Mouse (Mus musculus) liver, embryonic 11.5 days (tissue): ENCODE data around the gene Lhpp. TPM values are rescaled to one million over a fixed set of nuclear protein-coding genes. Genes with fewer than 3 reads are reported as not detected.
A peak's percentile ranks its signal among the peaks of the same experiment; 100 is the strongest.

Experiments used
- ATAC-seq: fragments of 200-750 bp; cut with Nextera tagmentation; replicated peaks from 2 replicates; pipeline ENCODE4 v1.8.0; 2017; ENCODE audit warnings: moderate number of reproducible peaks, mild to moderate bottlenecking, moderate TSS enrichment, moderate library complexity; ENCODE audit not compliant: low FRiP score
- DNase-seq: peaks from one replicate; pipeline ENCODE4 v3.0.0-alpha.2; 2017; ENCODE audit warnings: low spot score
- H3K27ac ChIP-seq: fragments of 300-500 bp; sonication (generic); 2 replicates; pipeline ENCODE4 v1.5.1; 2014; ENCODE audit warnings: mild to moderate bottlenecking, low read depth, low read length, control low read depth
- H3K27me3 ChIP-seq: fragments of 300-500 bp; sonication (generic); replicated peaks from 2 replicates; pipeline ENCODE4 v1.6.1; 2014; ENCODE audit warnings: low read length, mixed read lengths; ENCODE audit not compliant: control insufficient read depth, insufficient read depth
- H3K36me3 ChIP-seq: fragments of 300-500 bp; sonication (generic); 2 replicates; pipeline ENCODE4 v1.6.1; 2014; ENCODE audit warnings: mild to moderate bottlenecking, low read length, moderate library complexity, mixed read lengths; ENCODE audit not compliant: control insufficient read depth, insufficient read depth
- H3K4me1 ChIP-seq: fragments of 300-500 bp; sonication (generic); replicated peaks from 2 replicates; pipeline ENCODE4 v1.6.1; 2014; ENCODE audit warnings: low read length, mixed read lengths; ENCODE audit not compliant: control insufficient read depth, insufficient read depth
- H3K4me2 ChIP-seq: fragments of 300-500 bp; sonication (generic); 2 replicates; pipeline ENCODE4 v1.6.1; 2014; ENCODE audit warnings: mild to moderate bottlenecking, control low read depth, moderate library complexity
- H3K4me3 ChIP-seq: fragments of 300-500 bp; sonication (generic); 2 replicates; pipeline ENCODE4 v1.5.1; 2014; ENCODE audit warnings: low read depth, low read length, control low read depth
- H3K9ac ChIP-seq: fragments of 300-500 bp; sonication (generic); 2 replicates; pipeline ENCODE4 v1.6.1; 2014; ENCODE audit warnings: low read depth, low read length, control low read depth
- H3K9me3 ChIP-seq: fragments of 300-500 bp; sonication (generic); 2 replicates; pipeline ENCODE4 v1.6.1; 2016; ENCODE audit warnings: low read length, inconsistent platforms, mixed read lengths; ENCODE audit not compliant: control insufficient read depth
- WGBS: fragments of 180-500 bp; shearing (Covaris S2); extraction: QIAGEN DNeasy Blood & Tissue Kit; methylation state at CpG from one replicate; pipeline ENCODE4 v1.1.7; 2014; 5-methylcytosine and 5-hydroxymethylcytosine counted together
- polyA plus RNA-seq: library from polyadenylated mRNA; unstranded; fragments of >200 nt; fragmentation: Nextera tagmentation; extraction: Ambion mirVana; gene quantifications from 2 replicates; pipeline ENCODE4 v1.2.1, GENCODE M21; 2014

Lhpp gene
- polyA plus RNA-seq, 1 experiment from 2014 or later = 15.8 TPM

- H3K27me3 ChIP-seq = no peaks in the 10 kb centered on the region; the same call in 1 of the 2 replicates
- peak overlapping the region; percentile 93 for H3K27ac ChIP-seq
- peaks cover 17% of the 10 kb centered on the region for H3K4me1 ChIP-seq
- H3K9me3 ChIP-seq = no peaks in the 10 kb centered on the region
- H3K4me3 ChIP-seq = peak overlapping the region; percentile 77
- DNase-seq (no peak), ATAC-seq (peak; percentile 86)
- peak overlapping the region; percentile 83 for H3K9ac ChIP-seq
- peak overlapping the region; percentile 60 for H3K4me2 ChIP-seq
- no peaks in the 10 kb centered on the region for H3K36me3 ChIP-seq
- under 1% methylated on average over 13 of the region's 13 CpGs for WGBS
Observed at GRCm38 (mm10) chr7:132575623-132576022, 34.8 kb upstream of the Lhpp start.

- H3K27me3 ChIP-seq = no peaks in the 10 kb centered on the region; the same call in 1 of the 2 replicates
- DNase-seq (peak; percentile 91), ATAC-seq (peak; percentile 95)
- H3K9me3 ChIP-seq = no peaks in the 10 kb centered on the region
- H3K36me3 ChIP-seq = no peaks in the 10 kb centered on the region
- under 1% methylated on average over 49 of the region's 49 CpGs for WGBS
- H3K9ac ChIP-seq = peak within 1 kb of the TSS; percentile 83
- peak within 1 kb of the TSS; percentile 60 for H3K4me2 ChIP-seq
- H3K4me1 ChIP-seq = peaks cover 16% of the 10 kb centered on the region
- peak within 1 kb of the TSS; percentile 93 for H3K27ac ChIP-seq
- peak within 1 kb of the TSS; percentile 77 for H3K4me3 ChIP-seq
Observed at GRCm38 (mm10) chr7:132576116-132576650, 34.3 kb upstream of the Lhpp start, which contains the start of gene Oat. Gene Oat, minus strand, starts transcription at chr7:132576398.

- H3K4me3 ChIP-seq = no peak overlapping the region; the same call in 1 of the 2 replicates
- WGBS = 44% methylated on average over 4 of the region's 4 CpGs
- peaks cover 10% of the 10 kb centered on the region for H3K4me1 ChIP-seq
- peak overlapping the region; percentile 83; the same call in 1 of the 2 replicates for H3K9ac ChIP-seq
- no peaks in the 10 kb centered on the region; the same call in 1 of the 2 replicates for H3K27me3 ChIP-seq
- H3K36me3 ChIP-seq = no peaks in the 10 kb centered on the region
- DNase-seq (no peak), ATAC-seq (no peak)
- peak overlapping the region; percentile 60 for H3K4me2 ChIP-seq
- no peaks in the 10 kb centered on the region for H3K9me3 ChIP-seq
- H3K27ac ChIP-seq = no peak overlapping the region
Observed at GRCm38 (mm10) chr7:132576891-132577290, 33.5 kb upstream of the Lhpp start.

- no peak overlapping the region for H3K9ac ChIP-seq
- H3K9me3 ChIP-seq = no peaks in the 10 kb centered on the region
- no peaks in the 10 kb centered on the region for H3K4me1 ChIP-seq
- no peak for DNase-seq
- 60% methylated on average over 6 of the region's 6 CpGs for WGBS
- ATAC-seq = no peak
- no peaks in the 10 kb centered on the region for H3K36me3 ChIP-seq
- no peak overlapping the region for H3K4me2 ChIP-seq
- H3K27ac ChIP-seq = no peak overlapping the region
- H3K27me3 ChIP-seq = no peaks in the 10 kb centered on the region; the same call in 1 of the 2 replicates
- no peak overlapping the region for H3K4me3 ChIP-seq
Observed at GRCm38 (mm10) chr7:132580511-132580910, 29.9 kb upstream of the Lhpp start.

DNA sequence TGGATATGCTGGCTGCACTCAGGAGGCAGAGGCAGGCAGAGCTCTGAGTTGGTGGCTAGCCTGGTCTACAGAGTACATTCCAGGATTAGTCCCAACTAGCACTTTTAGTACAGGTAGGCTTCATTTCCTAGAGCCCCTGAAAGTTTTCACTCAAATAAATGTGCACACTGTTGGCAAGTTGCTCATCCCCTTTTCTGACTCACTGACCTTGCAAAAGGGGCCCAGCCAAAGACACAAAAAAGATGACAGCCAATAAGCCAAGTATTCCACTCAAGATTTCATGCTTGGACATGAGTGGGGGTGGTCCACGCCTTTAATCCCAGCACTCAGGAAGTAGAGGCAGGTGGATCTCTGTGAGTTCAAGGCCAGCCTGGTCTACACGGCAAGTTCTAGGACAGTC, 29.0 kb upstream of the Lhpp start:
- Histone ChIP-seq H3K4me1 (no peaks in the 10 kb centered on the region), H3K9me3 (no peaks in the 10 kb centered on the region), H3K9ac (no peak overlapping the region), H3K36me3 (no peaks in the 10 kb centered on the region), H3K4me3 (no peak overlapping the region), H3K27me3 (no peaks in the 10 kb centered on the region; the same call in 1 of the 2 replicates), H3K4me2 (no peak overlapping the region), H3K27ac (no peak overlapping the region)
- 86% methylated on average over 2 of the region's 2 CpGs for WGBS
- DNase-seq = no peak
- no peak for ATAC-seq

- H3K4me3 ChIP-seq = no peak overlapping the region
- no peak overlapping the region for H3K9ac ChIP-seq
- H3K9me3 ChIP-seq = no peaks in the 10 kb centered on the region
- no peaks in the 10 kb centered on the region for H3K36me3 ChIP-seq
- WGBS = 50% methylated on average over 3 of the region's 3 CpGs
- H3K4me1 ChIP-seq = no peaks in the 10 kb centered on the region
- H3K4me2 ChIP-seq = no peak overlapping the region
- H3K27ac ChIP-seq = no peak overlapping the region
- DNase-seq (no peak), ATAC-seq (no peak)
- no peaks in the 10 kb centered on the region; the same call in 1 of the 2 replicates for H3K27me3 ChIP-seq
Observed at GRCm38 (mm10) chr7:132585695-132586491, 24.5 kb upstream of the Lhpp start.

DNA sequence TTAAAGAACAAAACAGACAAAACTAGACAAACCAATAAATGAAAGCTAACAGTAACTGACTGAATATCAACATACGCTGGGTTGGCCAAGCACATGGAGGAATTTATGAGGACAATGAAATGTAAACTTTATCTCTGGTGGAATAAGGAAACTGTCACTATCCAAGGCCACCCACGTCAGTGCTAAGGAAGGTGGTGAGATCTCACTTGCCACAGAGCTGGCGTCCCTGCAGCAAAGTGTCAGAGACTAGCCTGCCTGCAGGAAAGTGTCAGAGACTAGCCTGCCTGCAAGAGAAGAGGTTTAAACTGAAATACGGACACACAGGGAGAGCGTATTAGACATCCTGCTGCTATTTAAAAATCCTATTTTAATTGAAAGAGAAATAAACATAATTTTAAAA, 23.3 kb upstream of the Lhpp start:
- Histone ChIP-seq H3K27me3 (no peaks in the 10 kb centered on the region), H3K4me2 (no peak overlapping the region), H3K9me3 (no peaks in the 10 kb centered on the region), H3K27ac (no peak overlapping the region), H3K9ac (no peak overlapping the region), H3K36me3 (no peaks in the 10 kb centered on the region), H3K4me1 (no peaks in the 10 kb centered on the region; the same call in 1 of the 2 replicates), H3K4me3 (no peak overlapping the region)
- 64% methylated on average over 5 of the region's 5 CpGs for WGBS
- ATAC-seq = no peak
- DNase-seq = no peak

- Histone ChIP-seq H3K4me2 (no peak overlapping the region), H3K9ac (no peak overlapping the region), H3K36me3 (no peaks in the 10 kb centered on the region), H3K9me3 (no peaks in the 10 kb centered on the region), H3K4me3 (no peak overlapping the region), H3K27me3 (no peaks in the 10 kb centered on the region), H3K27ac (no peak overlapping the region), H3K4me1 (peaks cover 2% of the 10 kb centered on the region; the same call in 1 of the 2 replicates)
- ATAC-seq (no peak), DNase-seq (no peak)
- 50% methylated on average over 5 of the region's 5 CpGs for WGBS
Observed at GRCm38 (mm10) chr7:132589610-132590009, 20.8 kb upstream of the Lhpp start.
